Mouse (Mus musculus) testis, adult 2 months (tissue): ENCODE data around the gene Cmbl.

ENCODE experiments used
- CTCF ChIP-seq: fragments of 200-500 bp; IDR thresholded peaks from 2 replicates; pipeline ENCODE4 v1.5.1; 2012; ENCODE audit warnings: low read depth, mild to moderate bottlenecking, inconsistent platforms, low read length, moderate library complexity; ENCODE audit not compliant: control insufficient read depth, insufficient read depth, insufficient replicate concordance
- POLR2A ChIP-seq: fragments of 200-500 bp; IDR thresholded peaks from 2 replicates; pipeline ENCODE4 v1.6.1; 2012; ENCODE audit warnings: low read depth, mild to moderate bottlenecking, inconsistent platforms, low read length, moderate library complexity; ENCODE audit not compliant: control insufficient read depth

GRCm38 (mm10) chr15:31617261-31617660, 52.1 kb downstream of the Cmbl start:
- no peak for TF ChIP-seq CTCF
- no peak for TF ChIP-seq POLR2A
